Mouse (Mus musculus): ENCODE results near the gene Ppp1r12b.

Ppp1r12b gene

GRCm38 (mm10) chr1:134733659-134734058, 222.1 kb downstream of the Ppp1r12b start:
- DNase-seq (ENCODE audit: extremely low spot score, low read depth, low spot score): no peak

GRCm38 (mm10) chr1:134727256-134727655, 228.5 kb downstream of the Ppp1r12b start:
- DNase-seq (ENCODE audit: extremely low spot score, low read depth, low spot score): no peak

- no peak for DNase-seq (ENCODE audit: extremely low spot score, low read depth, low spot score)
Measured at GRCm38 (mm10) chr1:134726480-134726879, 229.3 kb downstream of the Ppp1r12b start.

- DNase-seq (ENCODE audit: extremely low spot score, low read depth, low spot score): no peak
Measured at GRCm38 (mm10) chr1:134725276-134725675, 230.5 kb downstream of the Ppp1r12b start.

- DNase-seq (ENCODE audit: extremely low spot score, low read depth, low spot score): no peak
Measured at GRCm38 (mm10) chr1:134722891-134723290, 232.9 kb downstream of the Ppp1r12b start.

- DNase-seq (ENCODE audit: extremely low spot score, low read depth, low spot score): no peak
Measured at GRCm38 (mm10) chr1:134721486-134721885, 234.3 kb downstream of the Ppp1r12b start.

GRCm38 (mm10) chr1:134719718-134720304, 235.9 kb downstream of the Ppp1r12b start:
- DNase-seq (ENCODE audit: extremely low spot score, low read depth, low spot score): no peak

- no peak for DNase-seq (ENCODE audit: extremely low spot score, low read depth, low spot score)
Measured at GRCm38 (mm10) chr1:134715092-134715491, 240.7 kb downstream of the Ppp1r12b start.

GRCm38 (mm10) chr1:134714166-134714565, 241.6 kb downstream of the Ppp1r12b start:
- DNase-seq (ENCODE audit: extremely low spot score, low read depth, low spot score): no peak

- no peak for DNase-seq (ENCODE audit: extremely low spot score, low read depth, low spot score)
Measured at GRCm38 (mm10) chr1:134713421-134713969, 242.2 kb downstream of the Ppp1r12b start.

GRCm38 (mm10) chr1:134712781-134713299, 242.9 kb downstream of the Ppp1r12b start:
- DNase-seq (ENCODE audit: extremely low spot score, low read depth, low spot score): no peak

GRCm38 (mm10) chr1:134711653-134712052, 244.1 kb downstream of the Ppp1r12b start:
- DNase-seq (ENCODE audit: extremely low spot score, low read depth, low spot score): no peak

- DNase-seq (ENCODE audit: extremely low spot score, low read depth, low spot score): no peak
Measured at GRCm38 (mm10) chr1:134711061-134711460, 244.7 kb downstream of the Ppp1r12b start.

- no peak for DNase-seq (ENCODE audit: extremely low spot score, low read depth, low spot score)
Measured at GRCm38 (mm10) chr1:134709411-134710306, 246.1 kb downstream of the Ppp1r12b start.

GRCm38 (mm10) chr1:134708801-134709385, 246.8 kb downstream of the Ppp1r12b start:
- no peak for DNase-seq (ENCODE audit: extremely low spot score, low read depth, low spot score)

- DNase-seq (ENCODE audit: extremely low spot score, low read depth, low spot score): no peak
Measured at GRCm38 (mm10) chr1:134708274-134708673, 247.5 kb downstream of the Ppp1r12b start.

- DNase-seq (ENCODE audit: extremely low spot score, low read depth, low spot score): no peak
Measured at GRCm38 (mm10) chr1:134707516-134707915, 248.2 kb downstream of the Ppp1r12b start.

GRCm38 (mm10) chr1:134706549-134706948, 249.2 kb downstream of the Ppp1r12b start:
- no peak for DNase-seq (ENCODE audit: extremely low spot score, low read depth, low spot score)
